Mouse (Mus musculus): ENCODE measurements around the gene Hspa1l. TPM values are rescaled to one million over a fixed set of nuclear protein-coding genes. Genes with fewer than 3 reads are reported as not detected.

Hspa1l gene
- polyA plus RNA-seq, 1 experiment from 2014 or later: 1.7 TPM

GRCm38 (mm10) chr17:35027277-35028068 lies 55.0 kb downstream of the Hspa1l start, which contains the start of gene Sapcd1:
Sapcd1 (minus strand) TSS chr17:35028016.
- H3K36me3 ChIP-seq (ENCODE audit: inconsistent target): no peaks in the 10 kb centered on the region
- H3K27ac ChIP-seq: no peak within 1 kb of the TSS
- H3K79me2 ChIP-seq (ENCODE audit: inconsistent target): no peaks in the 10 kb centered on the region
- WGBS (ENCODE audit: missing documents): 66% methylated on average over 13 of the region's 13 CpGs
- no peak within 1 kb of the TSS for H3K4me3 ChIP-seq (ENCODE audit: inconsistent target)

GRCm38 (mm10) chr17:35028315-35028714 lies 55.8 kb downstream of the Hspa1l start:
- H3K4me3 ChIP-seq (ENCODE audit: inconsistent target): no peak overlapping the region
- no peaks in the 10 kb centered on the region for H3K79me2 ChIP-seq (ENCODE audit: inconsistent target)
- no peaks in the 10 kb centered on the region for H3K36me3 ChIP-seq (ENCODE audit: inconsistent target)
- no peak overlapping the region for H3K27ac ChIP-seq
- 61% methylated on average over 2 of the region's 2 CpGs for WGBS (ENCODE audit: missing documents)

Other genes starting within 250 kb of the Hspa1l start
- gene C4b, start 228.8 kb upstream of the Hspa1l start, polyA plus RNA-seq (2018): 0.21 to 1.4 TPM (median 0.32 TPM) in 3 replicates
- gene Cyp21a1, start 168.1 kb upstream of the Hspa1l start, polyA plus RNA-seq (2018): not detected in 3 replicates
- 23.5 to 36.5 TPM (median 28.1 TPM) in 3 replicates for gene Stk19, start 135.8 kb upstream of the Hspa1l start, polyA plus RNA-seq (2018)
- gene Dxo, start 135.7 kb upstream of the Hspa1l start, polyA plus RNA-seq (2018): 13.6 to 19.8 TPM (median 15.8 TPM) in 3 replicates
- gene Skiv2l, start 122.5 kb upstream of the Hspa1l start, polyA plus RNA-seq (2018): 16.7 to 36.7 TPM (median 23.6 TPM) in 3 replicates
- 46.9 to 59.7 TPM (median 52.1 TPM) in 3 replicates for gene Nelfe, start 122.3 kb upstream of the Hspa1l start, polyA plus RNA-seq (2018)
- 2.6 to 6.4 TPM (median 4.7 TPM) in 3 replicates for gene Cfb, start 110.2 kb upstream of the Hspa1l start, polyA plus RNA-seq (2018)
- 5.4 to 6.2 TPM (median 5.5 TPM) in 3 replicates for gene Zbtb12, start 93.2 kb upstream of the Hspa1l start, polyA plus RNA-seq (2018)
- gene Gm20547, start 90.7 kb upstream of the Hspa1l start, polyA plus RNA-seq (2018): not detected in 3 replicates
- gene C2, start 74.4 kb upstream of the Hspa1l start, polyA plus RNA-seq (2018): 0.63 to 0.95 TPM (median 0.86 TPM) in 3 replicates
- 59.6 to 100 TPM (median 69.3 TPM) in 3 replicates for gene Ehmt2, start 74.2 kb upstream of the Hspa1l start, polyA plus RNA-seq (2018)
- not detected in 3 replicates for gene Slc44a4, start 58.2 kb upstream of the Hspa1l start, polyA plus RNA-seq (2018)
- 80.3 to 98.8 TPM (median 81.2 TPM) in 3 replicates for gene Neu1, start 41.5 kb upstream of the Hspa1l start, polyA plus RNA-seq (2018)
- gene Hspa1b, start 13.5 kb upstream of the Hspa1l start, polyA plus RNA-seq (2018): 0.57 to 1.2 TPM (median 0.69 TPM) in 3 replicates
- not detected in 3 replicates for gene Gm20481, start 2.8 kb upstream of the Hspa1l start, polyA plus RNA-seq (2018)
- 1.2 to 1.9 TPM (median 1.8 TPM) in 3 replicates for gene Hspa1a, start 547 bp upstream of the Hspa1l start, polyA plus RNA-seq (2018)
- 16.5 to 52.8 TPM (median 51.4 TPM) in 3 replicates for gene Lsm2, start 9.2 kb downstream of the Hspa1l start, polyA plus RNA-seq (2018)
- 7.7 to 37.5 TPM (median 19.2 TPM) in 3 replicates for gene Vars, start 28.3 kb downstream of the Hspa1l start, polyA plus RNA-seq (2018)
- gene Vwa7, start 43.9 kb downstream of the Hspa1l start, polyA plus RNA-seq (2018): 0.06 to 0.32 TPM (median 0.07 TPM) in 3 replicates
- not detected in 3 replicates for gene Sapcd1, start 55.3 kb downstream of the Hspa1l start, polyA plus RNA-seq (2018)
- gene Msh5, start 74.0 kb downstream of the Hspa1l start, polyA plus RNA-seq (2018): 0.48 to 0.51 TPM (median 0.50 TPM) in 3 replicates
- 359 to 667 TPM (median 372 TPM) in 3 replicates for gene Clic1, start 77.3 kb downstream of the Hspa1l start, polyA plus RNA-seq (2018)
- 3.3 to 9.6 TPM (median 4.8 TPM) in 3 replicates for gene Ddah2, start 86.3 kb downstream of the Hspa1l start, polyA plus RNA-seq (2018)
- gene Ly6g6c, start 92.7 kb downstream of the Hspa1l start, polyA plus RNA-seq (2018): not detected in 3 replicates
- gene Mpig6b, start 93.5 kb downstream of the Hspa1l start, polyA plus RNA-seq (2018): 0.17 TPM in 1 of 3 replicates, not detected in the others
- not detected in 3 replicates for gene Ly6g6e, start 104.2 kb downstream of the Hspa1l start, polyA plus RNA-seq (2018)
- 0.43 to 1.7 TPM (median 0.88 TPM) in 3 replicates for gene Ly6g6d, start 105.4 kb downstream of the Hspa1l start, polyA plus RNA-seq (2018)
- gene Ly6g6f, start 112.9 kb downstream of the Hspa1l start, polyA plus RNA-seq (2018): not detected in 3 replicates
- 33.9 to 63.2 TPM (median 53.2 TPM) in 3 replicates for gene Abhd16a, start 116.6 kb downstream of the Hspa1l start, polyA plus RNA-seq (2018)
- gene Ly6g5c, start 135.6 kb downstream of the Hspa1l start, polyA plus RNA-seq (2018): not detected in 3 replicates
- 0.36 to 0.46 TPM in 2 of 3 replicates, not detected in the other for gene Ly6g5b, start 142.7 kb downstream of the Hspa1l start, polyA plus RNA-seq (2018)
- 11.4 to 18.0 TPM (median 13.2 TPM) in 3 replicates for gene Gpank1, start 148.8 kb downstream of the Hspa1l start, polyA plus RNA-seq (2018)
- gene Csnk2b, start 149.3 kb downstream of the Hspa1l start, polyA plus RNA-seq (2018): 129 to 166 TPM (median 149 TPM) in 3 replicates
- 11.5 to 23.5 TPM (median 22.0 TPM) in 3 replicates for gene D17H6S53E, start 153.7 kb downstream of the Hspa1l start, polyA plus RNA-seq (2018)
- not detected in 3 replicates for gene Apom, start 159.3 kb downstream of the Hspa1l start, polyA plus RNA-seq (2018)
- 103 to 118 TPM (median 104 TPM) in 3 replicates for gene Bag6, start 162.5 kb downstream of the Hspa1l start, polyA plus RNA-seq (2018)
- gene Prrc2a, start 192.2 kb downstream of the Hspa1l start, polyA plus RNA-seq (2018): 91.3 to 139 TPM (median 124 TPM) in 3 replicates
- 231 to 253 TPM (median 243 TPM) in 3 replicates for gene Aif1, start 203.4 kb downstream of the Hspa1l start, polyA plus RNA-seq (2018)
- gene Lst1, start 215.7 kb downstream of the Hspa1l start, polyA plus RNA-seq (2018): 322 to 615 TPM (median 449 TPM) in 3 replicates
- gene Ltb, start 221.7 kb downstream of the Hspa1l start, polyA plus RNA-seq (2018): 0.33 to 0.50 TPM (median 0.48 TPM) in 3 replicates
- 20.0 to 57.4 TPM (median 38.0 TPM) in 3 replicates for gene Tnf, start 229.3 kb downstream of the Hspa1l start, polyA plus RNA-seq (2018)
- gene Lta, start 232.6 kb downstream of the Hspa1l start, polyA plus RNA-seq (2018): not detected in 3 replicates
- gene Gm16181, start 248.1 kb downstream of the Hspa1l start, polyA plus RNA-seq (2018): not detected in 3 replicates

Measured in macrophage (primary cell).